Mouse (Mus musculus): ENCODE measurements at regions not wholly inside any gene's neighbourhood (a gene's known extent, or its start where the extent isn't known, plus 50 kb on each side); places are given as distances from the start of the nearest gene placed in this dataset.

DNA sequence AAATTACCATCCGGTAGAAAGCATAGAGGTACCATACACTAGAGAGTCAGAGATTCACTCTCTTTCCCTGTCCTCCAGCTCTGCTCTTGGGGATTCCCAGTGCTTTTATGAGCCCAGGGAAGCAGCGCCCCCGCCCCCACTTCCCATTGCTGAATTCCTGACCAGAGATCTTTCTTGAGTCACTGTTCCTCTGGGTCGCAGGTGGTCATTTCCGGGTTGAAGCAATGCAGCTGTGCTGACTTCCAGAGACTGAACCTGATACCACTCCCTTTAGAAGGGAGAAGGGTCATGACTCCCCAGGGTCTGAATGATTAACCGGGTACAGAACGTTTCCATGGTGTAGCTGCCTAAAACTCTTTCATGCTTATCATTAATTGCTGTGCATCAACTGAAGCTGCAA, 128.9 kb downstream of the Cd83 start:
- no peak for DNase-seq (ENCODE audit: low read depth, low spot score)

DNA sequence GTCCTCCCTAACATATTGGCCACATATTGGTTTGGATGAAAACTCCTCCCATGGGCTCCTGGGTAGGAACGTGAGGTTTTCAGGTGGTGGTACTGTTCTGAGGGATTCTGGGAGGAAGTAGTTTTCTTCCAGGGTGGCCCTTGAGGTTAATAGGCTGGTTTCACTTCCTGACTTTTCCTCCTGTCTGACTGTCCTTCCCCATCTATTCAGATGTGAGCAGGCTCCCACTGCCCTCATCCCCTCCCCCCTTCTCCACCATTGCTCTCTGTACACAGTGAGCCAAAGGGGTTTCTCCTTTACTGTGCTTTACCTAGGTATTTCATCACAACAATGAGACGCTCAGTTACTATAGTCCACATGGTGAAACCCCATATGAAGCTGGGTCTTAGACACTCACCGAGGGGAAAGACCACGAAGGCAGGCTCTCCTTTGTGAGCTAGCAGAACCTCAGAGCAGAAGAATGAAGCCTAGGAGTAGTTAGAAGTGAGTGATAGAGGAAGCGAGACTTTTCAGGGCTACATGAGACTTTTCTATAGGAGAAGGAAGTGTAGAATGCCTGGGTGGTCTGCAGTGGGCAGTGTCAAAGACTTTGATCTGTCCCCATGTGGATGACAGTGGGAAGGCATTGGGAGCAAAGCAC, 135.3 kb downstream of the Cd83 start:
- no peak for DNase-seq (ENCODE audit: low read depth, low spot score)

DNA sequence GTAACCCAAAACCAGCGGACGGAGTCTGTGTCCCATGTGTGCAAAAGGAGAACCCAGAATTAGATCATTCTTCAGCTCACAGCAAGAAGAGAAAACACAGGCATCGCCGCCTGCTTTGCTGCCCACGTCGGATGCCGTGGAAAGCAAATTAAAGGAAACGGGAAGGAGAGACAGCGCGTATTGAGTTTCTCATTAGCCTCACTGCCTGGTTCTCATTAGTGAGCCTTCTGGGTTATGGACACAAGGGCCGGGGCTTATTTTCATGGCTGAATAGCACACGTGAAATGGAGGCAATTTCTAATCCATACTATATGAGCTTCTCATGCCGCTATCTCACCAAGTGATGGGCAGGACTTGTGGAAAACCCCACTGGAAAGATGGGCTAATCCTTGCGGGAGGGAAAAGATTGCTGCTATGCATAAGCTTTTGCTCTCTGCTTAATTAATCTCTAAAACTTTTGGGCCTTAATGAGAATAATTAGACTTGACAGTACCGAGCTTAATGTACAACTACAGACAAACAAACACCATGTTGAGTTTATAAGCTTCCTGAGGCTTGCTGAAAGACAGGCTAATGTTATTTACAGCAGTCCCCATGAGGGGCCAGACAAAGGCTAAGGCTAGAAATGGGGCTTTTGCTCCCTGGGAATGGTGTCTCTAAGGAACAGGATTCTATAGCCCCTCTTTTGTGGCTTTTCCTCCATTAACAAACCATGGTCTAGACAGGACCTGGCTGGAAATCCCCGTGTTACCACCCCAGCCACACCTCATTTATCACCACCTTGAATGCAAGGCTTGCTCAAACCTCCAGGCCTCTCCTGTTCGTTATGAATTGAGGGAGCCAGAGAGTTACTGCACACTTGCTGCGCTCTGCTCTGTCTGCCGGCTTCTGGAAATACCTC, 145.8 kb downstream of the Cd83 start:
- no peak for DNase-seq (ENCODE audit: low read depth, low spot score)

DNA sequence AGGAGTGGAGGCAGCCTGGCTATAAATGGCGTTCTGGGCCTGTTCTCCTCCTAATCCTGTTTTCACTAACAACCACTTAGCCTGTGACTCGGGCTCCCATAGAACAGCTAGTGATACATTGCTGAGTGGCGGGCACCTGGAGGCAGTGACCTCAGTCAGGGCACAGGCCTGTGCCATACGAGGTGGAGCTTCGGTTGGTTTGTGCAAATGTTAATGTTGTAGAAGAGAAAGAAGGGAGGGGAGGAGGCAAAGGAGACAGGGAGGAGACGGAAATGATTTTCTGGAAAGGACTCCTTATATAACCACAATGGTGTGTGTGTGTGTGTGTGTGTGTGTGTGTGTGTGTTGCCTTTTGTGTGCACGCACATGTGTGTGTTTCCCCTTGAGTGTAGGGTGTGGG, 148.4 kb downstream of the Cd83 start:
- no peak for DNase-seq (ENCODE audit: low read depth, low spot score)

DNA sequence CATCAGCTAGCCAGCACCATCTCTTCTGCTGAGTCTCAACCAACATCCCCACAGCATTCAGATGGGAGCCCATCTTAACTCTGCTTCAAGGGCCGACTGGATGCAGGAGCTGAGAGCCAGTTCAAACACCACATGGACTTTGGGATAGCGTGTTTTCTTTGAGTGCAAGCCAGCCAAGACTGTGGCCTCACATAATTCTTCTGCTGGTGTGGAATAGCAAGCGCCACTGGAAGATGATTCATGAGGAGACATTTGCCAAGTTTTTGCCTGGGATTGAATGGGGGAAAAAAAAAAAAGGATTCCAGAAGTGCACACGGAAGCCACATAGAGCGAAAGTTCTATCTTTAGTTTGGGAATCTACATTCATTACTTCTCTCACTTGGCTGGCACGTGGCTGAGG, 150.7 kb downstream of the Cd83 start:
- no peak for DNase-seq (ENCODE audit: low read depth, low spot score)

DNA sequence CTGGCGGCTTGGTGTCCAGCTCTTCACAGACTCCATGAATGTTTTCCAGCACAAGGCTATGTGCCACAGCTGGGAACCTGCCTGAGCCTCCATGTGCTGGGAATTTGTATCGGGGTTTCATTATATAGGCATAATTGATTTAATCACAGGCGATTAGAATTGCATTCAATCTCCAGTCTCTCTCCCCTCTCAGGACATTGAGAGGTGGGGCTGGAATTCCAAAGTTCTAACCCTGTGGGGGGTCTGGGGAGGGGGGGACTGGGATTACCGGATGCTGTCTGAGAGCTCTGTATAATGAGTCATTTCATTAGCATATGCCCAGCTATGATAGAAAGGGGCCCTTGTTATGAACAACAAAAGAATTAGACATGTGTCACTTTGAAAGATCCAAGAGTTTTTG, 151.9 kb downstream of the Cd83 start:
- peak; percentile 58 for DNase-seq (ENCODE audit: low read depth, low spot score)

DNA sequence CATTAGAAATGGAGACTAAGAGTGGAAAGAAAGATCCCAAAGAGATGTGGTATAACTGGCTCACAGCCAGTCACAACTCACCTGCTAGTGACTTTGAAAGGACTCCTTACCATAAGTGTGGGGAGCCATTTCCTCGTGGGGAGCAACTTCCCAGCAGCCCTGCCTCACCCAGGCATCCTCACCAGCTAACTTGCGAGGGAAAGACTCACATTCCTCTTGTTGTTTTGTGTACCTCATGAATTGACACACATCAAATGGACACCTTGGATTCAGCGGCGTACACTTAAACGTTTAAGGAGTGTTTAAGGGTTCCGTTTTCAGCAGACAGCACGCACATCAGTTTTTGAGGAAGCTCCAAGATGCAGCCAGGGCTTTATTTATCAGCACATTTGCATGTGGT, 154.0 kb downstream of the Cd83 start:
- peak; percentile 31 for DNase-seq (ENCODE audit: low read depth, low spot score)

DNA sequence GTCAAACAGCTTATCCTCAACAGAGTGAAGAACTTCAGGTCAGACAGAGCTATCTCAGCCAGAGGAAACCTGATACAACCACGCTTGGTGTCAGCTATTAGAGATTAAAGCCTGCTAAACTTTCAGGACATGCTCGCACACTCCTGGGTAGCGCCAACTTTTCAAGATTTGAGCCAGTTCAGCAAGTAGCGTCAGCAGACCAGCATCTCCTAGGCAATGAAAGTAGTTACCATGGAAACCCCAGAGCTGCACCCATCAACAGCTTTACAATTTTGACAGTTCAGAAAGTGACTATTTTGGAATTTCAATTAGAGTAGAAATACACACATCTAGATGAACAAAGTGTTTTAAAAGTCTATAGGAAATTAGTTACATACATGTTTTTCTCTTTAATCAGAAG, 154.8 kb downstream of the Cd83 start:
- DNase-seq (ENCODE audit: low read depth, low spot score) = no peak

DNA sequence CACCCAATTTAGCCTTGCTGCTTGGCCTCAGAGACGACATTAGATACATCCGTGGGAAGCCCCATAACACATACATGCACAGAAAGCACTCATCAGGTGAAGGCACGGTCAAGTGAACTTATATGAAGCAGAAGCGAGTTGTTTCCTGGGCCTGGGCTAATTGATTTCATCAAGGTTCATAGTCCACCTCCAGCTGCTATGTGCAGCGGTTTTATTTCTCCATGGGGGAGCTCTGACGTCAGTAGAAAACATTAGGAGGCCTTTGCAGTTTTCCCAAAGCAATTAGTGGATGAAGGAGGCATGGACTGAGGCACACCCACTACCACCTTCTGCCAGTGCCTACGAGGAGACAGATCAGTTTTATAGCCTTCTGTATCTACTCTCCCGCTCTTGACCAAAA, 157.2 kb downstream of the Cd83 start:
- no peak for DNase-seq (ENCODE audit: low read depth, low spot score)

DNA sequence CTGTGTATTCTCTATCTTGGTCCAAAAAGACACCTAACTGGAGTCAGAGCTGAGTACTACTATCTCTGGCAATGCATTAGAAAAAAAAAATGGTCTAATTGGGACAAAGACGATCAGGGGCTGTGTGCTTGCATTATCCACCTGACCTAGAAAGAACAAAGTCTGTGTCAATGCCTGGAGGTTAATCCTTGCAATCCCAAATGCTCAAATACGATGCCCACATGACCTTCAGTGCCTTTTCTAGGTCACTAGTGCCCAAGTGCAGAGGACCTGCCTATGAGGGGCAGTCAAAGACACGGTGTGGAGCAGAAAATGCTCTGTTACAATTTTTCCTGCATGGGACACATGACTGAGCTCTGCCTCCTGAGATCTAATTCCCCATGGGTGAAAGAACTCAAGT, 164.0 kb downstream of the Cd83 start:
- no peak for DNase-seq (ENCODE audit: low read depth, low spot score)

DNA sequence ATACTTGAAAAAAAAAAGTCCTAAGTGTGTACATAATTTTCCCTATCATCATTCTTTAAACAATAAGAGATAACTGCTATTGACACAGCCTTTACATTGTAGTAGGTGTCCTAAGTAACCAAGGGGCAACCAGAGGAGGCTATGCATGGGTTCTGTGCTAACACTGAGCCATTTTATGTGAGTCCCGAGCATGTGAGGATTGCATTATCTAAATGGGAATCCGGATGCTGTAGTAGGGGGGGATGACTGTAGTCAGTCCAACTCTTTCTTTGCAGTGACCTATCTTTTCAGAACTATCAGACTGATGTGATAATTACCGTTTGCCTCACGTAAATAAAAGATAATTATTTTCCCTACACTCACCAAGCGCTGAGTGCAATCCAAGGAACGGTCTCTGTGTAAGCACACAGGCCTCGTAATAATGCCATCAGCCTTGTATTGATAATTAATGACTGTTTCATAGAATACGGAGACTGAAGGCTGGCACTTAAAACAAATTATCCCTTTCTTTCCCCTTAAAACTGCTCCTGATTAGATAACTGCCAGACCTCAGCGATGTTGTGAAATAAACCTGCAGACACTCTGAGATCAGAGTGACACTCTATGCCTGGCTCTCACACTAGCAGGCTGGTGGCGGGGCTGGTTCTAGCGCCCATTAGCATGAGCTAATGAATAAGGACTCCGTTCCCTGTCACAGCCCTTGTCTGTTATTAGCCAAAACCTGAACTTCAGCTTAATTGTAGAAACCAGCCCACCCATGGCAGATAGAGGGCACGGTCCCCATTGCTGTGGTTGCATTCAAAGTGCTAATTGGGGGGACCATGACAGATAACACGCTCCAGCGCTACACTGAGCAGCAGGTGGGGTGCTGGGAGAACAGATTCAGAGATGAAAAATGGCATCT, 165.4 kb downstream of the Cd83 start:
- DNase-seq (ENCODE audit: low read depth, low spot score) = no peak

DNA sequence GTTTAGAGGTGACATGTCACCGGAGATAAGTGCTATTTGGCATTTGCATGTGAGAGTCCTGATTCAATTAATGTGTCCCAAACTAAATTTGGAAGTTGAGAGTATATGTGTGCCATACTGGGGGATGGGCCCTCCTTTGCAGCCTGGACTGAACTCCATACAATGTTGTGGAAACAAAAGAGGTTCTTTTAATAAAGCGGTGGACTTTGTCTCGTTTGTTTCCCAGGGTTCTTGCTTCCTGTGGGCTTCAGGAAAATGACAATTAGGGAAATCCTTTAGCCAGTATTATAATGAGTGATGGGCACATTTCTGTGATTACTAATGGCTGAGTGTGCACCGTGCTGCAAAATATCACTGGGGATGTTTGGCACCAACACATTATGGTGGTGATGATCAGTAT, 167.9 kb downstream of the Cd83 start:
- DNase-seq (ENCODE audit: low read depth, low spot score) = no peak

DNA sequence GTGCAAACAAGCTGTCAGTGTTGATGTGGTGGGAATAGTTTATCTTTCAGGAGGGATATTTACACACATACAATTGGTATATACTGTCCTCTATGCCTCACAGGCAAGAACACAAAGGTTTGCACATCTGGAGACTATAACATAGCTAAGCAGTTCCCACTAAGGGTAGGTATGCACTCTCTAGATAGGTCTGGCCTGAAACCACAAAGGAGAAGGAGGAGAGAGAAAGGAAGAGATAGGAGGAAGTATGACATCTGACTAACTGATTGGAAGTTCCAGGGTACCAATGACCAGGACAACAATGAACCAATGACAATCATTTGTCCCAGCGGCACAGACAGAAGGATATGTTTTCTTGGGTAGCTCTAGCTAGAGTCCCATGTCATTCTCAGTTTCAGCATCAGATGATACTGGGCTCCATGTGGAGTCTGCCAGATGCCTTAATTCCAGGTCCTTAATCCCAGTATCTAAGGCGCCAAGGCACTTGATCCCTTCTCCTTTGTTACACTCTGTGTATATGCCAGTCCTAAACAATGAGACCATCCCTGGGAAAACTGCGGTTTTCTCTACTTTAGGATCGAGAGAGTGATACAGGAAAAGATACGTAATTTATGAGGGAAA, 168.5 kb downstream of the Cd83 start:
- no peak for DNase-seq (ENCODE audit: low read depth, low spot score)

DNA sequence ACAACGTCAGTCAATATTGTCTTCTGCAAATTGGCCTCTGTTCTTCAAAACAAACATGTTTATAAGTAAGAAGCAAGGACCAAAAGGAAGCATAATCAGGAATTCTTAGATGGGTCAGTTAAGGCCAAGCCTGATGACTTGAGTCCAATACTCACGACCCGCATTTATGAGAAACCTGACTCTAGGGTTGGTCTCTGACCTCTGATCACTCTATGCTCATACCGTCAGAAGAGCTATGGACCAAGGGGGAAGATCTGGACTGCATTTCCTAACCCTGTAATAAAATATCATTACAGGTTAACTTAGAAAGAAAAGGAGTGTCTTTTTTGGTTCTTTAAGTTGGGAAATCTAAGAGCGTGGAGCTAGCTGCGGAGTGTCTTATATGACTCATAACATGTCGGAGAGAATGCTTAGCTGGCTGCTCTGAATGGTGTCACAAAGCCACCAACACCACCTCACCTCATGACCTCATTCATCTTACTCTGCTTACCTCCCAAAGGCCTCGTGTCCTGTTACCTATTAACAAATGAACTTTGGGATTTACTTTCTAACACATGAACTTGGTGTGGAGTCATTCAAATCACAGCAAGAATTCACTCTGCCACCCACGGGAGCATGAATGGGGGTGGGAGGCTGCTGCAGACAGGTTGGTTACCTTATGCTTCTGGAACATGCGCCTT, 170.3 kb downstream of the Cd83 start:
- DNase-seq (ENCODE audit: low read depth, low spot score) = no peak

DNA sequence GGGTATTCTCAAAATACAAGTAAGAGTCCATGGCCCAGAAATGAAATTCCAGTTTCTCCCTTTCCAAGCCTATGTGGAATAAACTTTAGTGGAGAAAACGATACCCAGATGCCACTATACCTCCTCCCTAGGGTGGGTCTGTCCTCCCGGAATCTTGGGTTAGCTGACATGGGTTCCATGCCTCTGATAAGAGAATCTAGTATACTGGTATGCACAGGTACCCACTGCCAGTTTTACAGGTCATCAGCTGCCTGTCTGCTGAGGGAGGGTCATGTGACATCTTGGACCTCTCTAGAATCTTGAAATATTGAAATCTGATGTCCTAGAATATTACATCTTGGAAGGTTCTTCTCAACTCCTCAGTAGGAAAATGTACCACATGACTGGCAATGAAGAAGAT, 172.5 kb downstream of the Cd83 start:
- no peak for DNase-seq (ENCODE audit: low read depth, low spot score)

DNA sequence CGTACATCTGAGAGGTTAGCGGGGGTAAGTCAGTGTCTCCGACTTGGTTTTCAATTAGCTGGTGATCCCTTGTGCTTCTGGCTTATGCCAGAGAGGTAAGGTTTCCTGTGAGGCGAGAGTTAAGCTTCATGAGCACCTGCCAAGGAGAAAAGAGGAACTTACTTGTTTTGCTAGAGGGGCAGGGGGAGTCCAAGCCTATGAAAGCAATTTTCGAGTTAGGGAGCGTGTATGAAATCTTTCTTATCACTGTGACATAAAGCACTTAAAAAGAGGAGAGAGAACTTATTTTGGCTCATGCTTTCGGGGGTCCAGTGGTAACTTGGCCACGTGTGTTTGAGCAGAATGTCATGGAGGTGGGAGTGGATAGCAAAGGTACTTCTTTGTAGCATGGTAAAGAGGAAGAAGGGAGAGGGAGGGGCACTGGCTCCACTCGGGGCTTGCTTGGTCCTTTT, 174.6 kb downstream of the Cd83 start:
- no peak for DNase-seq (ENCODE audit: low read depth, low spot score)

DNA sequence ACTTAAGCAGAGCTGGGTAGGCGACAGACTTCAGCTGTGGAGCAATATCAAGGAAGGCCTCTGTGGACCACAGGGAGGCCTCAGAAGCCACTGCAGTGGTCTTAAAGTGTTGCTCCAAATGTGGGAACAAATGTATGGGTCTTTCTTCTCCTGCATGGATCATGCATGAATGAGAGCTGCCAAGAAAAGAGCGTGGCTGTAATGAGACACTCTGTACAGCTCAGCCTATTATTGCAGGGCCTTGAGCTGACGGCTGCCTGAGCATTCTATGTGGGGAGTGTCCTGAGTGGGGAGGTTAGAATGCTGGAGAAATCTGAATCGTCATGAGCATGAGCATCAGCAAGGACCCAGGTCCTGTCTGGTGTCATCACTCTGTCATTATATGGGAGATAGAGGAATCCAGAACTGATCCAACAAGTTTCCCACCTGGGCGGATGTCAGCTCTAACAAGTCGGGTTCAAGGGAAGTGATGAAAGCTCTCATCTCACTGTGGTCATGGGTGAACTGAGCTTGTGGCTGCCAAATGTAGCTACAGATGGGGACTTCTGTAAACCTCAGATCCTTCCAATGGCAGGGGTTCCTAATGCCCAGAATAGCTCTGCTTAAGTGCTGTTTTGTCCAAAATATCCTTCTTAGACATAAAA, 176.6 kb downstream of the Cd83 start:
- no peak for DNase-seq (ENCODE audit: low read depth, low spot score)

DNA sequence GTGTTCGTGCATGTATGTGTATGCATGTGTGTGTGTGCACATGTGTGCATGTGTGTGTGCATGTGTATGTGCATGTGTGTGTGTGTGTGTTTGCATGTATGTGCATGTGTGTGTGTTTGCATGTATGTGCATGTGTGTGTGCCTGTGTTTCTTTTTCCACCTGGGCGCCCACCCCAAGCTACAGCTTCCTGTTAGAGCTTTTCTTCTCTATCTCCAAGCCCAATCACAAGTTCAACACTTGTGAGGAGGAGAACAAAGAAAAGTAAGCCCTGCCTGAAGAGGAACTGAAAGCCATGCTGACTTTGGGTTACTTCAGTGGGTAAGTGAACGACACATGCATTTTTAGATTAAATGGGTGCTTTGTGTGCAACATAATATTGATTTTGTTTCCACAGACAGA, 177.4 kb downstream of the Cd83 start:
- no peak for DNase-seq (ENCODE audit: low read depth, low spot score)

DNA sequence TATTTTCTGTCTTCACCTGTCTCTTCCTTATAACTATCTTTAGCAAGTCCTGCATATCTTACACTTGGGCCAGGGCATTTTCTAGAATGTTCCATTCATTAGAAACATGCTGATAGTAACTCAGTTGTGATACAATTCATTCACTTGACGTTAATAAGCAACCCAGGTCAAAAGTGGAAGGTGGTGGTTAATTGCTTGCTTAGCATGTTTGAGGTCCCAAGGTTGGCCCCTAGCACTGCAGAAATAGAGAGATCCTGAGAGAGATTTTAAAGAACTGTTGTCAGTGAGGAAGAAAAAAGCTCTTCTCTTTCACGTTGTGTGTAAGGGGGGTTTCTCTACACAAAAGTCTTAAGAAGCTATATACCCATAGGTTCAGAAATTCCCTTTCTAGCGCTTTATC, 178.7 kb downstream of the Cd83 start:
- no peak for DNase-seq (ENCODE audit: low read depth, low spot score)

DNA sequence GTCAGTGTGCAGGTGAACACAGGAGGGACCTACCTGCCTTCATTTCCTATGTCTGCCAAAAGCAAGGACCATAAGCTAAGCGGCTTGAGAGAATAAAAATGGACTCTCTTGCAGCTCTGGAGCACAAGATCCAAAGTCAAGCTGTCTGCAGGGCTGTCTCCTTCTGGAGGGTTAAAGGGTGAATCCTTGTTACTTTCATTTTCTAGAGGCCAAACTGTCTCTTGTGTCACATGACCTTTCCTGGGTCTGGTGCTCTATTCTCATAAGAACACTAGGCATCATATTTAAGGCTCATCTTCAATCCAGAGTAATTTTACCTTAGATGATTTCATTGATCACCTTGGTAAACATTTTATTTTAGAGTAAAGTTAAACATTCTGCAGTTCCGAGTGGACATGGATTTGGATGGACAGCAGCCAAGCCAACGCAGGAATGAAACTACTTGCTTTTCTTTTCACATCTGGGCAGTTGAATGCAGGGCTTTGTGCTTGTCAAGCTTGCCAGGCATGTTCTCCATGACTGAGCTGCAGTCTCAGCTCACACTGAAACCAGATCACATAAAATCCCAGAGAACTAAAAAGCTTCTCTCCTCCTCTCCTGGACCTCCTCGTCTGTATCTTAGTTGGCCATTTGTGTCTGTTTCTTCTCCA, 180.8 kb downstream of the Cd83 start:
- DNase-seq (ENCODE audit: low read depth, low spot score) = no peak
